Mouse (Mus musculus): ENCODE measurements at regions not wholly inside any gene's neighbourhood (a gene's known extent, or its start where the extent isn't known, plus 50 kb on each side); places are given as distances from the start of the nearest gene placed in this dataset.

GRCm38 (mm10) chr2:51443946-51444345, 183.4 kb upstream of the Tas2r134 start:
- TF ChIP-seq CTCF (IDR thresholded peaks at IDR 0.05; ENCODE audit: low read depth): no peak
- no peak for TF ChIP-seq EP300 (IDR thresholded peaks at IDR 0.05; ENCODE audit: low read depth)

Measured in liver, postnatal 0 days (tissue).